Mouse (Mus musculus): ENCODE results near the gene Prkag2.
"Not testable (repeated sequence)": the region's sequence is repeated elsewhere in the genome, so short reads cannot be mapped to it uniquely, and the experiment has no call there.

Prkag2 gene

GRCm38 (mm10) chr5:25086234-25086633 is 14.2 kb downstream of the Prkag2 start:
- CTCF ChIA-PET, result no interaction called here

DNA sequence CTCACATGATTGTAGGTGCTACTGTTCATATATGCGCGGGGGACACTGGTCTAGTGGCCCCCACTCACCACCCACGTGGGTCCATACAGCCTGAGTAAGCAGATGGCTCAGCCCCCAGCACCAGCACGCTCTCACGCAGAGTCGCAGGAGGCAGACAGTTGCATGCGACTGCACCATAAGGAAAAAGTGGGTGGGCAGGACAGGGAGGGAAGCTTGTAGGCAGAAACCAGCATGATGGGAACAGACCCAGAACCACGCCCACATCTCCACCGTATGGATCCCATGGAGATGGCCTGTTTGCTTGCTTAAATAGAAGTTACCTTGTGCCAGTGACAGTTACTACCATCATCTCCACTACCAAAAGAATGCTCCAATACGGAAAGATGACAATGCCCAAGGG is 15.3 kb downstream of the Prkag2 start:
- CTCF ChIA-PET, result no interaction called here

DNA sequence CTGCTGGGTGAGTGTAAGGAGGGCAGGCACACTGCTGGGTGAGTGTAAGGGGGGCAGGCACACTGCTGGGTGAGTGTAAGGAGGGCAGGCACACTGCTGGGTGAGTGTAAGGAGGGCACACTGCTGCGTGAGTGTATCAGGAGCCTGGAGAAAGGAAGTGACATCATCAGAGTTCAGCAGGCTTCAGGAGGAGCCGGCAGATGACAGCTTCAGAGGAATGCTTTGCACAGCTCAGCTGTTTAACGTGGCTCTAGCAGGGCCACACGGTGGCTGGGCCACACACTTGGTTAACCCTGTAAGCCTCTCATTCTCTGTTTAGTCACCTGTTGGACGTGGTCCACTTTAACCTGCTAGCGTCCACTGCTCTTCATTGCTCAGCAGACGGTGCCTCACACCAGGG is 16.6 kb downstream of the Prkag2 start:
- CTCF ChIA-PET, result no interaction called here

DNA sequence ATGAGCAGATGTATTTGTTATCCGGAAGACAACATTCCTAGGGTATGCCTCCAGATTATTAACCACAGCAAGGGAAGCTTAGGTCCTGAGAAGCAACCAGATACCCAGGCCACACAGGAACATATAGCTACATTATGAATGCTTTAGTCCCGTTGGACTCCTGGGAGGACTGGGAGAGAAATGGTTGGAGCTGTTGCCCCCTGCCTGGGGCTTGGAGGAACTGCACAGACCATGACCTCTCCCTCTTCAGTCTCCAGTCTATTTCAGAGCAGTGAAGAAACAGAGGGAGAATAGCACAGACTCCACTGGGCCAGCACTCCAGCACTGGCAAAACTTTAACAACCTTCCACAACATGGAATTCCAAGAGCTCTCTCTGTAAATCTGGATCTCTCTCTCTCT is 17.9 kb downstream of the Prkag2 start:
- CTCF ChIA-PET, result interaction anchor here (0.6 kb wide), 1 partner anchor 81 kb away, joined by 4 read pairs; no protein-coding TSS in a partner anchor

DNA sequence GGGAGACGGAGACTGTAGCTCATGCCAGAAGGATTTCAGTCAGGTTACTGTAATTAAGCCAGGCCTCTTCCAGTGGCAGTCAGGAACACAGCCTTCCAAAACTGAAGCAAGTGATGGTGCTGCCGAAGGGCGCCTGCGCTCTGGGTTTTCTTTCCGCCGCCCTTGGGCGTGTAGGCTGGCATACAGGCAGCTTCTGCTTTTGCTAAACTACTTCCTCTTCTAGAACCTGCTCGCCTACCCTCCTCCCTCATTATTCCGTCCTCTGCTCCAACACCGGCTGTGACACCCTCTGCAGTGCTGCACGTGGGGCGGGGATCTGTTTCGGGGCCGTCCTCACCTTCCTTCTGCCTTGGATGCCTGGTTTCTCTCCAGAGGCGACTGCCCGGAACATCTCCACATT is 18.9 kb downstream of the Prkag2 start:
- CTCF ChIA-PET, result no interaction called here

- CTCF ChIA-PET, result no interaction called here
Observed at GRCm38 (mm10) chr5:25080994-25081393, 19.4 kb downstream of the Prkag2 start.

DNA sequence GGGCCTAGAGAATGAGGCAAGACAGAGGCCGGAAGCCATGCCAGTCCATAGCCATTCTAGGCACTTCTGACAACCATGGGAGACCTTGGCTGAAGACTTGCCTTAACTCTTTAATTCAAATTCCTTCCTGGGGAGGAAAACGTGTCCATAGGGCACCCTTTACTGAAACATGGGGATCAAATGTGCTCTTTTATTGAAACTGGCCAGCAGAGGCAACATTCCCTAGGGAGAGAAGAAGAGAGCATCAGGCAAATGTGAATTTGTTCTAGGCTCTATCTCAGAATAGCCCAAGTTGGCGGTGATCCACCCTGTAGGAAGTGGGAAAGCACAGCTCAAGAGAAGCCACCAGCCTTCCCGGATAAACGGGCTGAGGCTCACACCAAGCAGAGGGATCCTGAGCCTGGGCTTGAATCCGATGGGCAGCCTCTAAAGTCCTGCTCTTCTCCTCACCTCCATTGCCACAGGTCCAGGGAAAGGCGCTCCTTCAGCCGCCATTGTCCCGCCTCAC is 19.9 kb downstream of the Prkag2 start:
- CTCF ChIA-PET, result no interaction called here

DNA sequence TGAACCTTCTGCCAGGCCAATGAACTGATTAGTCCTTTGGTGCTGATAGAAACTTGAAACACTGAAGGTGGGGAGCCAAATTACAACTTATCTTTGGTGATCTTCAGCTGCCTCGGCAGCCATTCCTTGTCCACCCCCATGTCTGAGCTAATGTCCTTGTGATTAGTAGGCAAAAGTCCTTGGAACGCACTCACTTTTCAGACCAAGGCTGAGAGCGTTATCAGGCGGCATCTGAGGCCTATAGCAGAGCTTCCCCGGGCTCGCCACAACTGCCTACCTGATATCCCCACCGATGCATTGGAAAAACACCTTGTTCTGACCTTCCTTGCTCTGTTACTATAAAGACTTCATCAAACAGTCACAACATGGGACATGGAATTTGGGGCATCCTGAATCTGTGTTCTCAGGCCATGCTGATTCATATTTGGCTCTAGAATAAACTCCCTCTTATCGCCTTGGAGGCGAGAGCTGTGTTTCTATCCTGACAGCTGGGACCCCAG is 20.6 kb downstream of the Prkag2 start:
- CTCF ChIA-PET, result no interaction called here

- CTCF ChIA-PET, result no interaction called here
Observed at GRCm38 (mm10) chr5:25077873-25078651, 22.4 kb downstream of the Prkag2 start.

GRCm38 (mm10) chr5:25077258-25077657 is 23.2 kb downstream of the Prkag2 start:
- CTCF ChIA-PET, result not testable (repeated sequence)

- CTCF ChIA-PET, result no interaction called here
Observed at GRCm38 (mm10) chr5:25075623-25076022, 24.8 kb downstream of the Prkag2 start.

DNA sequence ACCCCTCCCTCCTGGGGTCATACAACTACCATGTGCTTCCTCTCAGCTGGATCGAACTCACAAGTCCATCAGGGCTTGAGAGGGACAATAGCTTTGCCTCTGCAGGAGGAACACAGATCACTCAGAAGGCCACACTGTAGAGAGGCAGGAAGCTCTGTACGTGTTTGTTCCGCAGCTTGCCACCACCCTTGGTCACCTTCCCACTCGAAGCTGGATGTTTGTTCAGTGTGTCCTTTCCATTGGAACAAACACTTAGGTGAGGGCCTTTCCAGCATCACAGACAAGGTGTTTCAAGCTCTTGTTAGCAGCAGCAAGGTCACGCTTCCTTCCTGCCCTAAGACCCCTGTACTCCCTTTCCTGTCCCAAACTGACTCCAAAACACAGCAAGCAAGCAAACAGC is 30.6 kb downstream of the Prkag2 start:
- CTCF ChIA-PET, result no interaction called here

- CTCF ChIA-PET, result no interaction called here
Observed at GRCm38 (mm10) chr5:25067122-25067521, 33.3 kb downstream of the Prkag2 start.

DNA sequence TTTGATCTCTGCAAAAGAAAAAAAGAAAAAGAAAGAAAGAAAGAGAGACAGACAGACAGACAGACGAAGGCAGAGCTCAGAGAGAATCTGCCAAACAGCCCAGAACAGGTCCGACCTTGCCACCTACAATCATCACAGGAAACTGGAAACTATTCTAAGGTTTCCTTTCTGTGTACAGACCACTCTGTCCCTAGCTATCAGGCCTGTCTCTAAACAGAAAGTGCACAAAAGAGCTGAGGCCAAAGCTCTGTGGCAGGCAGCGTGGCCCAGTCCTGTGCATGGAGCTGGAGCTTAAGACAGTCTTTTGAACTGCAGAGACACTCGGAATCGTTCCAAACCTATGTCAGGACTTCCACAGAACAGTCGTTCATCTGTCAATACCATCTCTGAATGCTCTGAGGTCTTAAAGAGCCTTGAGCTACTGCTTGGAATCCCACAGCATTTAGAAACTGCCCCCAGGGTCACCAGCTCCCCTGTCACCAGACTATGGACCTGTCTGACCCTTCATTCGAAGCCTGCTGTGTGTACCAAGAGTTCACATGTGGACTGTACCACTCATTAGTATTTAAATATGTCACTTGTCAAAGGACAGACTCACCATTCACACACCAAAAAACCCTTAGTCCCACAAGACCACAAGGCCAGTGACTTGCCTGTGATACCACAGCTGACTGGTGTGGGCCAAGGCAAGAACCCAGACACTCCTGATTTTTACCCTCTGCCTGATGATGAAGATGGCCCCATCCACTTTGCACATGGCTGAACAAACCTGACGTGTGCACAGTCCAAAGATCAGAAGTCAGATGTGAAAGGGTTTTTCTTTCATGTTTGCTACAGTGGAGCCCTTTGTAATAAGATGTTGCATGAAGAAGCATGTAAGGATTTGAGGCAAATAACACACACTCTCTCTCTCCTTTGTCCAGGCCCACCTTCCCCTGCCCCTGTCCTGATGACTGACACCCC is 35.9 kb downstream of the Prkag2 start:
- CTCF ChIA-PET, result no interaction called here

GRCm38 (mm10) chr5:25062506-25063132 is 37.8 kb downstream of the Prkag2 start:
- CTCF ChIA-PET, result interaction anchor here (0.7 kb wide), 1 partner anchor 31 kb away, joined by 5 read pairs; no protein-coding TSS in a partner anchor

DNA sequence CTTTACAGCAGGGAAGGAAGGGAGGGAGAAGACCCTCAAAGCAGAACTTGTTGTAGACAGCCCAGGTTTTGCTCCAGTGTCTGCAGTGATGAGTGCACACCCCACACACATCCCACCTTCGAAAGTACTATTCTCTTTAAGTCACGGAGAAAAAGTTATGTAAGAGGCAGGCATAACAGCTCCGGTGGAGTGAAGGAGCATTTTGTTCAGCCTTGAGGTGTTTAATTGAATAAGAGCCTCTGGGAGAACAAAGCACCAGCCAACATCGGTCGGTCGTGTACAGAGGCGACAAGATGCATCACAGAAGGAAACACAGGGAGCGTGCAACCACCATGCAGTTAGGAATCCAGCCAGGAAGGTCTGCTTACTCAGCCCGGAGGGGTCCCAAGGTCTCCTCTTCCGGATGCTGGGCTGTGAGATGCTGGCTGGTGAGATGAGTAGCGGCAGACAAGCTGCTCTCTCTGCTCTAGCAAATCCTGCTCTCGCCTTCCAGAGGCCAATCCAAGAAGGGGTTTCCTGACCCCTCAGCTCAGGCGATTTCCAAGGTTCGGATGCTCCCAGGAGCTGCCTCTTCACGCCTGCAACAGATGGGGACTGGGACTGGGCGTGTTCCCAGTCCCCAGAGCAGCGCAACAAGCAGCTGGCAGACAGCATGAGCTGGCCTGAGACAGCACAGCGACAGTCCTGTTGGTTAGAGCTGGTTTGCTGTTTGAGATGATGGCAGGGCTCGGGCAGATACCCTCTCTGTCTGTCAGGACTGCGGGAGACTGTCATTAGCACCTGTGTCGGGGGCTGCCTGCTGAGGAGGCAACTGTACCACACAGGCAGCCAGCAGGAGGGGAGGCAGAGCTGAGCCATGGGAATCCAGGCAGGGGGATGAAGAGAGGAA is 41.3 kb downstream of the Prkag2 start:
- CTCF ChIA-PET, result no interaction called here

GRCm38 (mm10) chr5:25058417-25058816 is 42.0 kb downstream of the Prkag2 start:
- CTCF ChIA-PET, result no interaction called here

GRCm38 (mm10) chr5:25055288-25055687 is 45.2 kb downstream of the Prkag2 start:
- CTCF ChIA-PET, result no interaction called here

GRCm38 (mm10) chr5:25053971-25054658 is 46.3 kb downstream of the Prkag2 start:
- CTCF ChIA-PET, result no interaction called here

DNA sequence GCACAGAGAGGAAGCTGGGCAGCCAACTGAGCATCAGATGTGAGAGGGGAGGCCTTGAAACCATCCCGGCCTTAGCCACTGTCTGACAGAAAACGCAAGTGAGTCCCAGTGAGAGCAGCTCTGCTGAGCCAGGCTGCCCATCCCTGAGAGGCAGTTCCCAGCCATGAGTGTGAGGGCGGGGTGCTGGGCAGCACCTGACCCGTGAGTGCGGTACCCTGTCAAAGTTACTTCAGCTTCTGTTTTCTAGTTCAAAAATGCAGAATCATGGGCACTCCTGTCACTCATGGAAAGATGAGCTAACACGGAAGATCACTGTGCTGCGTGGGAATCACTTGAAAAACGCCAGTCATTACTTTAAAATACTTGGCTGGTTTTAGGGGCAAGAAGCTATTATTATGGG is 49.6 kb downstream of the Prkag2 start:
- CTCF ChIA-PET, result no interaction called here
